Mouse (Mus musculus) cerebellum, adult 11 months (tissue): Measurements from ENCODE around the gene Taf10.

Experiments used
- DNase-seq: peaks from one replicate; pipeline ENCODE4 v3.0.0; 2022

Gene Taf10

DNA sequence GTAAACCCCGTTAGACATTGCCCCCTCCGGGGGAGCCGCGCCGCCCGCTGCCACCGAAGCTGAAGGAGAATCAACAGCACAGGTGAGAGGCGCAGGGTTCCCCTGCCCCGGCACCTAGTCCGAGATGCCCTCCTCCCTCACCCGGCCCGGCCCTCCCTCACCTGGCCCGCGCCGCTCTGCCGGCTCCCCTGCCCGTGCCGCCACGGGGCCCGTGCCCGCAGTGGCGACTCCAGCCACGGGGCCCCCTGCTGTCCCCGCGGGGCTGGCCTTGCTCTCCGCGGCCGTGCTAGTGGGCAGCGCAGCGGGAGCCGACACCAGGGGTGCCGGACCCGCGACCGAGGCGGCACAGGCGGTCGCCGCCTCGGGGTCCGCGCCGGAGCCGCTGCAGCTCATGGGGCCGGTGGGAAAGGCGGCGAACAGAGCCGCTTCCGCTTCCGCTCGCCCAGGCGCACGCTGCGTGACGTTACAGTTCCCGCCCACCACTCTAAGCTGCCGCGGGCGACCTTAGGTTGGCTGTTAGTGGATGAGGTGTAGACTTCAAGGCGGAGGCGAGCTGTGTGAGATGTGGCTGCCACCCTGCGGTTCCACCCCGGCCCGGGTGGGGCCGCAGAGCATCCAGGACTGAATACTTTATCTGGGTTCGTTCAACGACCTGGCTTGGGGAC lies at the start of gene Taf10:
Taf10 (minus strand) TSS at position 436 of the 665 bp plus-strand sequence.
- DNase-seq: peak; percentile 78

- no peak for DNase-seq
Observed at GRCm38 (mm10) chr7:105793701-105794100, 49.5 kb upstream of the Taf10 start.

GRCm38 (mm10) chr7:105791147-105791546 lies 47.0 kb upstream of the Taf10 start:
- DNase-seq: no peak

GRCm38 (mm10) chr7:105787285-105788140 lies 43.4 kb upstream of the Taf10 start, which contains the start of gene Dchs1:
Gene Dchs1 (minus strand): TSS chr7:105787654.
- no peak for DNase-seq

- DNase-seq: no peak
Observed at GRCm38 (mm10) chr7:105786506-105787284, 42.5 kb upstream of the Taf10 start.

DNA sequence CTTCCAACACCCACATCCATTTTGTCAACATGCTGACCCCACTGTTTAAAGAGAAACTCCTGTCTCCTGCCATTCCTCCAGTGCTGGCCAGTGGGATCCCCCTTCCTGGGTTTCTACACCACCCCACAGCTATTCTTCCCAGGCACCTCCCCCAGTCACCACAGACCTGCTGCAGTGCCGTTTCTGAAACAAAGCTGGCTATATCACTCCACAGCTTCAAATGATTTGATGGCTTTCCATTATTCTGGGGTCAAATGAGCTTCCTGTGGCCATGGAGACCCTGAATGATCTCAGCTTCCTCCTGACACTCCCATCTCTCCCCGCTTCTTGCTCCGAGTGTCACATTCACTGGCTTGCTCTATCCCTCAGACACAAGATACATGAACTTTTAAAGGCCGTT lies 40.4 kb upstream of the Taf10 start:
- DNase-seq: no peak

GRCm38 (mm10) chr7:105783861-105784260 lies 39.7 kb upstream of the Taf10 start:
- DNase-seq: no peak

DNA sequence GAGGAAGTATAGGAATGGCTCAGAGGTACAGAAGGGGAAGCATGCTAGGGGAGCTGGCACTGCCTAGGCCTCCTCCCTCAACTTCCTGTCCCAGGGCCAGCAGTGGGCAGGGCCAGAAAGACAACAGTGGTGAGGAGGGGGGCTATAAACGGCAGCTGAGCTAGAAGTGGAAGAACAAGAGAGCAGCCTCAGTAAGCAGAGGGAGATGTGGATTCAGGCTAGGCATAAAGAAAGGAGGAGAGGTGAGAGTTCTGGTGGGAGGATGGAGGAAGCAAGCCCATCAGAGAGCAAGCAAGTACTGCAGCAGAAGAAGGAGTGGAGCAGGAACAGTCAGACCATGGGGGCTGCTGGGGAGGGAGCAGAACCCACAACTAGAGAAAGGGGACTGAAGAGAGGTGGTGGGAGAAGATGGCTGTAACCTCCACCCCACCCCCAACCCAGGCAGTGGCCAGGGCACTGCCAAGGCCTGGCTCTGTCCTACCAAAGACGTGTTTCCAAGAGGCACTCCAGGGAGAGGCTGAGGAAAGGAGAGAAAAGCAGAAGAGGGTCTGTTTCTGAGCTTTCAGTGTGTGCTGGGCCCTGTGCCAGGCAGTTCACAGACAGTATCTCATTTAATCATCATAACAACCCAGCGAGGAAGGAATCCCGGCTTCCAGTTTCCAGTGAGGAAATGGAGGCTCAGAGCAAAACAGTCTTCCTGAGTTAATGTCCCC lies 34.5 kb upstream of the Taf10 start:
- no peak for DNase-seq

DNA sequence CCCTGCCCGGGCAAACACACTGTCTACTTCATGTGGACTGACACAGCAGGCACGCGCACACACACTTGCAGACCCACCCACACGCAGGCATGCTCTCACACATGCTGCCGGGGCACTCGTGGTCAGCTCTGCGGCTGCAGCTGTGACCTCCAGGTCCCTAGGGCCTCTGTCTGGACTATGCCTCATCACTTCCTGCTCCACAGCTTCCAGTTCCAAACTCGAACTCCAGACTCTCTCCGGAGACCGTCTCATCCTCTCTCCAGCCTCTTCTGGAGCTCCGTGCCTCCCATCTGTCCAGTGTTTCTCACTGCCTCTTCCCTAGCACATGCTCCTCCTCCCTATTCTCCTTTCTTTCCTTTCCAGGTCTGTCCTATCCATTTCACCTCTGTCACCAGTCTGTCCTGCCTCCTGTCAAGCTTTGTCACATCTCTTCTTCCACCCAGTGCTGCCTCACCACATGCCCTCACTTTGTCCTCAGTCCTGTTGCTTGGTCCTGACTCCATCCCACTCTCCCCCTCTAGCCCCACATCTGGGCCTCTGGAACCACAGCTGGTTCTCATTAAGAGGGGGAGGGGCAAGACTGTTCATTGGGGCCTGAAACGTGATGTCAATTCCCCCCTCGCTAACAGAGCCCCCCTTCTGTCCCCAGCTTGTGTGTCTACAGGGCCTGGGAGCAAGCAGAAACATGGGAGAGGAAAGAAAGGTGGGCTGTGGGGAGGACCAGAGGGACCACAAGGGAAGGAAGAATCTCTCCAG lies 33.8 kb upstream of the Taf10 start:
- DNase-seq: no peak

- no peak for DNase-seq
Observed at GRCm38 (mm10) chr7:105777316-105777715, 33.2 kb upstream of the Taf10 start.

GRCm38 (mm10) chr7:105776026-105776425 lies 31.9 kb upstream of the Taf10 start:
- DNase-seq: no peak

DNA sequence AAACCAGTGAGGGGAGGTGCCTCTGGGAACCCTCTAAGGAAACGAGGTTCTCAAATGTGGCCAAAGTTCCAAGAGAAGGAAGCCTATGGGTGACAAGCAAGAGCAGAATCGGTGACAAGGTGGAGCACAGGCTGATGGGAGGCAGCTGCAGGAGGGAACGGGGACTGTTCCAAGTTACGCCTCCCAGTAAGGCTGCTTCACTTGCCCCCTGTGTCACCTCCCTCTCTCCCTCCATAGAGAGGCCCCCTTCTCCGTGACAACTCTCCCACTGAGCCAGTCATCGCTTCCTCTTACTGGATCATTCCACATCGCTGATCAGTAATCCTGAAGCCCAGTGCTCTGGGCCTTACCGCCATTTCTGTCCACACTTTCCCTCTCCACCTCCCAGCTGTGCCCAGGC lies 30.5 kb upstream of the Taf10 start:
- no peak for DNase-seq

DNA sequence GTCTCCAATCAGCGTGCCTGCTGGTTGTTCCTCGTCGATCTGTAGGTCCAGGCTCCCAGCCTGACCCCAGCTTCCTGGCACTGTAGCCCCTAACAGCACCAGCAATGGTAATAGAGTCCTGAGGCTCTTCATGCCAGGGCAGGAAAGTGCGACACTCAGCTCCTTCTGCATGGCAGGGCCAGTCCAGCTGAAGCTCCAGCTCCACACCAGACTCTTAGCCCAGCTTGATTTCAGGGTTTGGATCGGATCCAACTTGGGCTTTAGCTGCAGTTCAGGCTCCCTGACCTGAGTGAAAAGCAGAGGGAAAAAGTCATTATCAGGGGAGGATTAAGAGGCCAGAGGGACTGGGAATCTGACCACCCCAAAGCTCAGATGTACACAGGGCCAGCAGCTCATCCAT lies 28.9 kb upstream of the Taf10 start:
- no peak for DNase-seq

DNA sequence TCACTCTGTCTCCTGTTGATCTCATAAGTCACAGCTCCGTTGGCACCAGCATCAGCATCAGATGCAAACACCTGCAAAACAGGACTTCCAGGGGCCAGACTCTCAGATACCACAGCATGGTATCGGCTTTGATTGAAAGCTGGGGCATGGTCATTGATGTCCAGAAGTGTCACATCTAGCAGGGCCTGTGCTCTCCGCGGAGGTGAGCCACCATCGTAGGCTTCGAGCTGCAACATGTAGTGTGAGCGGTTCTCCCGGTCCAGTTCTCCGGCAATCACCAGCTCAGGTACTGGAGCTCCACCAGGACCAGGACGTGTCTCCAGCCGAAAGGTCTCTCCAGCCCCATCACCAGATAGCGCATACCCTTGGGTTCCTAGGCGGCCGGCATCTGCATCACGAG lies 28.2 kb upstream of the Taf10 start:
- no peak for DNase-seq

- DNase-seq: no peak
Observed at GRCm38 (mm10) chr7:105769959-105770358, 25.8 kb upstream of the Taf10 start.

GRCm38 (mm10) chr7:105767729-105768165 lies 23.6 kb upstream of the Taf10 start:
- no peak for DNase-seq

DNA sequence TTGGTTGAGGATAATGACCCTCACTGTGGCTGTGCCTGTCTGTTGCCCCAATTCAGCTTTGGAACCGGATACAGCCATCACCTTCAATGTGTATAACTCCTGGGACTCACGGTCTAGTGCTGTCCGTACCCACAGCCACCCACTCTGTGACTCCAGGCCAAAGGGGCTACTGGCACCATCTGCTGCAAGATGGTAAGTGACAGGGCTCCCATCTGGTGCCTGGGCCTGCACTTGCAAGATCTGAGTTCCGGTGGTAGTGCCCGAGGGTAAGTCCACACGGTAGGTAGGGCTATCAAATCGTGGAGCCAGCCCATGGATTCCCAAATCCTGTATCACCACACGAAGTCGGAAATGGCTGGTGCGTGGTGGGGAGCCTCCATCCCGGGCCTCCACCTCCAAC lies 20.2 kb upstream of the Taf10 start:
- no peak for DNase-seq

- DNase-seq: no peak
Observed at GRCm38 (mm10) chr7:105762517-105763270, 18.5 kb upstream of the Taf10 start.

- DNase-seq: no peak
Observed at GRCm38 (mm10) chr7:105761813-105762484, 17.8 kb upstream of the Taf10 start.

DNA sequence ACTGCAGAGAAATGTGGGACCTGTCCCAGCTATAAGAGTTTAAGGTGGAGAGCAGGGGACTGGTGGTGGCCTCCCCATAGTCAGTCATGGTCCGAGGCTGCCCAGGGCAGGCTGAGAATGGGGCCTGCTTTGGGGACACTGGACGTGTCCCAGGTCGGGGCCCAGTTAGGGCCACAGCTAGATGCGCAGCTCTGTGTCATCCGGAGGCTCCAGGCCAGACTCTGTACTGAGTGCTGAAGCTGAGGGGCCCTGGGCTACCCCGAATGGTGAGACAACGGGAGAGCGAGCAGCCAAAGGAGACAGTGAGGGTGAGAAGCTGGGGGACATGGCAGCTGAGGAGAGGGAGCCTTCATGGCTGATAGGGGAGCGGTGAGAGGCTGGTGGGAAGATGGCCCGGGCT lies 9.1 kb upstream of the Taf10 start:
- DNase-seq: no peak

- DNase-seq: peak; percentile 46
Observed at GRCm38 (mm10) chr7:105752716-105753115, 8.6 kb upstream of the Taf10 start.
